Mouse (Mus musculus): ENCODE data around the gene Tgfbi. TPM values are rescaled to one million over a fixed set of nuclear protein-coding genes. Genes with fewer than 3 reads are reported as not detected.

The Tgfbi gene
- polyA plus RNA-seq, 2 experiments: 6.1 to 6.7 TPM

- Histone ChIP-seq H3K9me3 (ENCODE audit: control insufficient read depth, low read length) (no peaks in the 10 kb centered on the region), H3K9ac (replicated peaks) (no peak overlapping the region), H3K36me3 (replicated peaks; ENCODE audit: control insufficient read depth, insufficient read depth, low read depth) (no peaks in the 10 kb centered on the region), H3K4me1 (replicated peaks; ENCODE audit: control insufficient read depth in 2 of 2, insufficient read depth in 2 of 2, low read length in 1 of 2) (0 out of 4 replicates have a peak, but pooled peaks cover 0 to 2% of the 10 kb centered on the region in 2 experiments), H3K4me2 (ENCODE audit: low read depth) (no peak overlapping the region), H3K4me3 (ENCODE audit: insufficient read depth in 1 of 2, low read depth in 2 of 2, low read length in 2 of 2) (no peak overlapping the region), H3K27me3 (ENCODE audit: control insufficient read depth, insufficient read depth, low read length) (no peaks in the 10 kb centered on the region), H3K27ac (no peak overlapping the region)
- no peak for TF ChIP-seq EP300 (IDR thresholded peaks at IDR 0.05; ENCODE audit: low read depth)
- no peak for TF ChIP-seq CTCF (IDR thresholded peaks at IDR 0.05; ENCODE audit: low read depth)
- ATAC-seq (ENCODE audit: insufficient read depth) (no peak), DNase-seq (ENCODE audit: low read depth in 3 of 3, low spot score in 3 of 3) (no peak)
- 54% methylated on average over 6 of the region's 6 CpGs for WGBS (ENCODE audit: insufficient replicate concordance)
Observed at GRCm38 (mm10) chr13:56658931-56659330, 49.6 kb downstream of the Tgfbi start.

DNA sequence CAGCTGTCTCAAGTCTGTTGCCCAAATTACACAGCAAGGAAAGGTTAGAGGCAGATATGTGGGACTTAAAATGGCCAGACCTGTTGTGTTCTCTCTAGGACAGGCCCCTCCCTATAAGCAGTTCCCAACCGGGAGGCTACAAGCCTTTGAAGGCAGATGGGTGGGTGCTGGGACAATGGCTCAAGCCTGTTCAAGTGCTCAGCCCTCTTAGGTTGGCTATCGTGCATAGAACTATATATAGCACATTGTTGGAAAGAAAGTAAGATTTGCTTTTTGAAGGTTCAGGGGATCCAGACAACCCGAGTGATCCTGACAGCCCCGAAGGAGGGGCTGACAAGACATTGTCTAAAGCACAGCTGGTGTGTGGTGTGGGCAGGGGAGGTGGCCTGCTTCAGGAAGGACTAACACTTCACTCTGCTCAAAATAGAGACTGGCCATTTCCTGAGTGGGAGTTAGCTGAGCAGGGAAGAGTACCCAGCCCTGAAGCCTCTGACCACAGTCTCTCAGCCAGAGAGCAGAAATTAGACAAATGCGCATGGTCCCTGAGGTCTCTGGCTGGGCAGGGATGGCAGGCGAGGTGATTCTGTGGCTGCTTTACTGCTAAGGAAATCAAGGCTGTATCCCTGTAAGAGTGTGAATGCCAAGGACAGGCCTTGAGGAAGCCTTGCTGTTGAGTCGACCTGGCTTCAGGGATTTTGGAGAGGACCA, 52.7 kb downstream of the Tgfbi start:
- no peak for DNase-seq (ENCODE audit: low read depth in 3 of 3, low spot score in 3 of 3)
- no peak for TF ChIP-seq EP300 (IDR thresholded peaks at IDR 0.05; ENCODE audit: low read depth)
- no peak for TF ChIP-seq CTCF (IDR thresholded peaks at IDR 0.05; ENCODE audit: low read depth)
- H3K9ac ChIP-seq (replicated peaks): no peak overlapping the region

DNA sequence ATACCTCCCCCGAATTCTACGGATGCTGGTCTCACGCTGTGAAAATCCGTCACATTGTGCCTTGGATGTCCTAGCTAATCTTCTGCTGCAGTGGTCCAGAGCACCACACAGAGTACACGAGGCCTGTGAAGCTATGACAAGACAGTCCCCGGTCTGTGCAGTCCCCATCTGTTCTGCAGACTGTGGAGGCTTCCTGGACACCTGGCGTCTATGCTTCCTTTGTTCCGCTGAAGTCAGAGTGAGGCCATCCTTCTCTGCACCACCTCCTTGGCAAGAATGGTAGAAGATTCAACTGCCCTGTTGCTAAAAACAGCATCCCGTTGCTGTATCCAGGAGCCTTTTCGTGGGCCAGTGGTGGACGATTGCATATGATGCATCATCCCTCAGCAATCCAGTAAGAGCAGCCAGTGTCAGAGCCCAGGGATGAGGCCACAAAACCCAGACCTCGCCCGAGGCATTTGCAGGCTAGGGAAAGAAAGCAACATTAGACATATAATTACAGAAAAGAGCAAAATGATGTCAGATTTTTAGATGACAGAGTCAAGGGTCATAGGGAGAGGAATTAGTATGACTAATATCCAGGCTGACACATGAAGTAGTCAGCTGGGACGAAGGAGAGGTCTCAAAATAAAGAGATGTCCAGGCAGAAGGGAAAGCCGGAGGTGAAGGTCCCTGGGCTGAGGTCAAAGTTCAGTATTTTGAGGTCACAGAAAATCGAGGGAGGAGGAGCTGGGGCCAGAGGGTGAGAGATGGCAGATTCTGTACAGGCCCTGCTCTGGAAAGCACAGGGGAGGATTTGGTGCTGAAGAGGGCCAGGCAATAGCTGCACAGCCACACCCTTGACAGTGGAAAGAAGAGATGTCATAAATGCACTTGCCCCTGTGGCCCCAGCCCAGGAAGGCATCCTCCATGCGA, 55.2 kb downstream of the Tgfbi start:
- H3K27me3 ChIP-seq (ENCODE audit: control insufficient read depth, insufficient read depth, low read length): no peaks in the 10 kb centered on the region
- no peaks in the 10 kb centered on the region for H3K36me3 ChIP-seq (replicated peaks; ENCODE audit: control insufficient read depth, insufficient read depth, low read depth)
- no peak overlapping the region for H3K27ac ChIP-seq
- H3K4me2 ChIP-seq (ENCODE audit: low read depth): no peak overlapping the region
- no peaks in the 10 kb centered on the region for H3K9me3 ChIP-seq (ENCODE audit: control insufficient read depth, low read length)
- TF ChIP-seq EP300 (IDR thresholded peaks at IDR 0.05; ENCODE audit: low read depth) (no peak), CTCF (IDR thresholded peaks at IDR 0.05; ENCODE audit: low read depth) (no peak)
- H3K4me1 ChIP-seq (replicated peaks; ENCODE audit: control insufficient read depth in 2 of 2, insufficient read depth in 2 of 2, low read length in 1 of 2): 0 out of 4 replicates have a peak, but pooled peaks cover 0 to 2% of the 10 kb centered on the region in 2 experiments
- ATAC-seq (ENCODE audit: insufficient read depth) (no peak), DNase-seq (ENCODE audit: low read depth in 3 of 3, low spot score in 3 of 3) (no peak)
- WGBS (ENCODE audit: insufficient replicate concordance): 56% methylated on average over 17 of the region's 17 CpGs
- no peak overlapping the region for H3K4me3 ChIP-seq (ENCODE audit: insufficient read depth in 1 of 2, low read depth in 2 of 2, low read length in 2 of 2)
- H3K9ac ChIP-seq (replicated peaks): no peak overlapping the region

More for the DNA sequence above, 52.7 kb downstream of the Tgfbi start:
- no peaks in the 10 kb centered on the region for H3K27me3 ChIP-seq (ENCODE audit: control insufficient read depth, insufficient read depth, low read length)
- no peak overlapping the region for H3K4me3 ChIP-seq (ENCODE audit: insufficient read depth in 1 of 2, low read depth in 2 of 2, low read length in 2 of 2)
- no peaks in the 10 kb centered on the region for H3K9me3 ChIP-seq (ENCODE audit: control insufficient read depth, low read length)
- no peaks in the 10 kb centered on the region for H3K36me3 ChIP-seq (replicated peaks; ENCODE audit: control insufficient read depth, insufficient read depth, low read depth)
- no peak for ATAC-seq (ENCODE audit: insufficient read depth)
- no peak overlapping the region for H3K4me2 ChIP-seq (ENCODE audit: low read depth)
- 22% methylated on average over 7 of the region's 7 CpGs for WGBS (ENCODE audit: insufficient replicate concordance)
- H3K27ac ChIP-seq: no peak overlapping the region
- H3K4me1 ChIP-seq (replicated peaks; ENCODE audit: control insufficient read depth in 2 of 2, insufficient read depth in 2 of 2, low read length in 1 of 2): 0 out of 4 replicates have a peak, but pooled peaks cover 0 to 2% of the 10 kb centered on the region in 2 experiments

DNA sequence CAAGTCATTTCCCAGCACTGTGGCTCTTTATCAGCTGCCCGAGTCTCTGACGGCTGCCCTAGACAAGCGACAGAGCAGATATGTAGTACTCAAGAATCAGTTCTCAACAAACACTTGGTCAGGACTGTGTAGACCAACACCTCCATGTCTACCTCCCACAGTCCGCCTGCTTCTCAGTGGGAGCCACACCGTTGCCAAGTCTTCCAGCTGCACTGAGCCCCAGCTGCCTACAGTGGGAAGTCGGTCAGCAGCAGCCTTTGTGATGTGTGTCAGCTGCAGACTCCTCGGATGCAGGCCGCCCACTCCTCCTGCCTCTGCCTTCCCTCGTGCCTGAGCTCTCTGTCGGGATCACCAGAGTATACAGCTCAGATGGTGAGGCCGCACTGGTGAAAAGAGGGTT, 61.9 kb downstream of the Tgfbi start:
- Histone ChIP-seq H3K4me1 (replicated peaks; ENCODE audit: control insufficient read depth in 2 of 2, insufficient read depth in 2 of 2, low read length in 1 of 2) (peaks cover 0 to 4% of the 10 kb centered on the region in 2 experiments; a peak in 1 of 4 replicates), H3K9me3 (ENCODE audit: control insufficient read depth, low read length) (no peaks in the 10 kb centered on the region), H3K9ac (replicated peaks) (no peak overlapping the region), H3K27ac (no peak overlapping the region), H3K4me3 (ENCODE audit: insufficient read depth in 1 of 2, low read depth in 2 of 2, low read length in 2 of 2) (no peak overlapping the region), H3K36me3 (replicated peaks; ENCODE audit: control insufficient read depth, insufficient read depth, low read depth) (no peaks in the 10 kb centered on the region), H3K4me2 (ENCODE audit: low read depth) (no peak overlapping the region), H3K27me3 (ENCODE audit: control insufficient read depth, insufficient read depth, low read length) (no peaks in the 10 kb centered on the region)
- DNase-seq (ENCODE audit: low read depth in 3 of 3, low spot score in 3 of 3): no peak
- ATAC-seq (ENCODE audit: insufficient read depth): no peak
- TF ChIP-seq EP300 (IDR thresholded peaks at IDR 0.05; ENCODE audit: low read depth): no peak
- TF ChIP-seq CTCF (IDR thresholded peaks at IDR 0.05; ENCODE audit: low read depth): no peak
- WGBS (ENCODE audit: insufficient replicate concordance): 62% methylated on average over 11 of the region's 11 CpGs

- Histone ChIP-seq H3K4me2 (ENCODE audit: low read depth) (no peak overlapping the region), H3K27ac (no peak overlapping the region), H3K4me3 (ENCODE audit: insufficient read depth in 1 of 2, low read depth in 2 of 2, low read length in 2 of 2) (no peak overlapping the region), H3K9me3 (ENCODE audit: control insufficient read depth, low read length) (no peaks in the 10 kb centered on the region), H3K36me3 (replicated peaks; ENCODE audit: control insufficient read depth, insufficient read depth, low read depth) (no peaks in the 10 kb centered on the region), H3K9ac (replicated peaks) (no peak overlapping the region), H3K4me1 (replicated peaks; ENCODE audit: control insufficient read depth in 2 of 2, insufficient read depth in 2 of 2, low read length in 1 of 2) (peaks cover 0 to 20% of the 10 kb centered on the region in 2 experiments; a peak in 2 of 4 replicates), H3K27me3 (ENCODE audit: control insufficient read depth, insufficient read depth, low read length) (no peaks in the 10 kb centered on the region)
- no peak for TF ChIP-seq CTCF (IDR thresholded peaks at IDR 0.05; ENCODE audit: low read depth)
- no peak for TF ChIP-seq EP300 (IDR thresholded peaks at IDR 0.05; ENCODE audit: low read depth)
- DNase-seq (ENCODE audit: low read depth in 3 of 3, low spot score in 3 of 3) (no peak), ATAC-seq (ENCODE audit: insufficient read depth) (no peak)
- WGBS (ENCODE audit: insufficient replicate concordance): 61% methylated on average over 4 of the region's 4 CpGs
Observed at GRCm38 (mm10) chr13:56677731-56678130, 68.4 kb downstream of the Tgfbi start.
